Mouse (Mus musculus) C2C12 (cell line): ENCODE results near the gene Arfgef2.

Experiments
- CEBPB ChIP-seq: IDR thresholded peaks from one replicate; pipeline ENCODE4 v1.6.1; 2011; ENCODE audit warnings: low read depth, mild to moderate bottlenecking, control low read depth, moderate library complexity
- CTCF ChIP-seq: IDR thresholded peaks from one replicate; pipeline ENCODE4 v1.5.1; 2011; ENCODE audit not compliant: control insufficient read depth, insufficient read depth, insufficient read length
- MYOG ChIP-seq: IDR thresholded peaks from one replicate; pipeline ENCODE4 v1.6.1; 2011; ENCODE audit not compliant: control insufficient read depth, insufficient read length; ENCODE audit errors: extremely low read depth

GRCm38 (mm10) chr2:166800473-166800857 lies 4.9 kb upstream of the Arfgef2 start:
- TF ChIP-seq CTCF: no peak
- no peak for TF ChIP-seq CEBPB
- no peak for TF ChIP-seq MYOG
